Mouse (Mus musculus) embryonic facial prominence, embryonic 13.5 days (tissue): ENCODE measurements around the gene Fam129b. TPM values are rescaled to one million over a fixed set of nuclear protein-coding genes. Genes with fewer than 3 reads are reported as not detected.

ENCODE experiments used
- ATAC-seq: fragments of 200-750 bp; cut with Nextera tagmentation; 2 replicates; pipeline ENCODE4 v1.8.0; 2017; ENCODE audit warnings: low read depth; ENCODE audit not compliant: insufficient number of reproducible peaks, insufficient read depth, low FRiP score, low TSS enrichment
- H3K27ac ChIP-seq: fragments of 300-500 bp; sonication (generic); 2 replicates; pipeline ENCODE4 v1.5.1; 2015; ENCODE audit warnings: moderate library complexity, mild to moderate bottlenecking, inconsistent platforms
- H3K27me3 ChIP-seq: fragments of 300-500 bp; sonication (generic); 2 replicates; pipeline ENCODE4 v1.6.1; 2015; ENCODE audit warnings: mild to moderate bottlenecking, inconsistent platforms
- H3K36me3 ChIP-seq: fragments of 300-500 bp; sonication (generic); 2 replicates; pipeline ENCODE4 v1.6.1; 2015; ENCODE audit warnings: mild to moderate bottlenecking, inconsistent platforms
- H3K4me1 ChIP-seq: fragments of 300-500 bp; sonication (generic); 2 replicates; pipeline ENCODE4 v1.6.1; 2015; ENCODE audit warnings: inconsistent platforms
- H3K4me2 ChIP-seq: fragments of 300-500 bp; sonication (generic); 2 replicates; pipeline ENCODE4 v1.6.1; 2015; ENCODE audit warnings: moderate library complexity, mild to moderate bottlenecking, inconsistent platforms
- H3K4me3 ChIP-seq: fragments of 300-500 bp; sonication (generic); 2 replicates; pipeline ENCODE4 v1.5.1; 2015; ENCODE audit warnings: mild to moderate bottlenecking, inconsistent platforms
- H3K9ac ChIP-seq: fragments of 300-500 bp; sonication (generic); 2 replicates; pipeline ENCODE4 v1.6.1; 2015; ENCODE audit warnings: mild to moderate bottlenecking, inconsistent platforms
- H3K9me3 ChIP-seq: fragments of 300-500 bp; sonication (generic); 2 replicates; pipeline ENCODE4 v1.6.1; 2016; ENCODE audit warnings: inconsistent platforms
- WGBS: fragments of 180-500 bp; shearing (Covaris S2); methylation state at CpG from one replicate; pipeline ENCODE4 v1.1.7; 2015; ENCODE audit warnings: mixed read lengths; 5-methylcytosine and 5-hydroxymethylcytosine counted together
- polyA plus RNA-seq: library from polyadenylated mRNA; unstranded; fragments of >200 nt; fragmentation: Nextera tagmentation; extraction: Ambion mirVana; gene quantifications from 2 replicates; pipeline ENCODE4 v1.2.1, GENCODE M21; 2015

Fam129b gene
- polyA plus RNA-seq, 1 experiment from 2014 or later = 57.2 TPM

- Histone ChIP-seq H3K9ac (no peak overlapping the region), H3K4me3 (no peak overlapping the region), H3K27ac (no peak overlapping the region), H3K4me1 (peaks cover 14% of the 10 kb centered on the region), H3K36me3 (peaks cover 38% of the 10 kb centered on the region), H3K9me3 (no peaks in the 10 kb centered on the region), H3K27me3 (no peaks in the 10 kb centered on the region), H3K4me2 (no peak overlapping the region)
- 54% methylated on average over 9 of the region's 9 CpGs for WGBS
- no peak for ATAC-seq
These were observed 95.3 kb downstream of the Fam129b start for GRCm38 (mm10) chr2:32971235-32971634.

- no peaks in the 10 kb centered on the region for H3K4me1 ChIP-seq
- ATAC-seq = no peak
These were observed 98.3 kb downstream of the Fam129b start for GRCm38 (mm10) chr2:32974216-32974615.

More at GRCm38 (mm10) chr2:32974216-32974615, 98.3 kb downstream of the Fam129b start:
- Histone ChIP-seq H3K9me3 (no peaks in the 10 kb centered on the region), H3K27me3 (no peaks in the 10 kb centered on the region), H3K4me3 (no peak overlapping the region), H3K4me2 (no peak overlapping the region), H3K36me3 (peaks cover 42% of the 10 kb centered on the region), H3K9ac (no peak overlapping the region), H3K27ac (no peak overlapping the region)
- 90% methylated on average over 8 of the region's 8 CpGs for WGBS

Other genes starting within 250 kb of the Fam129b start
- 49.1 and 50.2 TPM in 2 replicates for gene Eng, start 229.5 kb upstream of the Fam129b start, polyA plus RNA-seq
- 29.7 and 34.1 TPM in 2 replicates for gene Fpgs, start 172.0 kb upstream of the Fam129b start, polyA plus RNA-seq
- 102 and 114 TPM in 2 replicates for gene Cdk9, start 163.0 kb upstream of the Fam129b start, polyA plus RNA-seq
- 19.4 and 21.8 TPM in 2 replicates for gene Sh2d3c, start 155.1 kb upstream of the Fam129b start, polyA plus RNA-seq
- gene 6330409D20Rik, start 135.1 kb upstream of the Fam129b start, polyA plus RNA-seq = 0.34 and 0.58 TPM in 2 replicates
- 65.1 and 72.3 TPM in 2 replicates for gene Tor2a, start 118.9 kb upstream of the Fam129b start, polyA plus RNA-seq
- gene Ttc16, start 100.5 kb upstream of the Fam129b start, polyA plus RNA-seq = 0.21 and 0.29 TPM in 2 replicates
- gene Ptrh1, start 100.3 kb upstream of the Fam129b start, polyA plus RNA-seq = 4.6 and 5.8 TPM in 2 replicates
- gene Cfap157, start 91.7 kb upstream of the Fam129b start, polyA plus RNA-seq = 0.87 and 1.5 TPM in 2 replicates
- 18.1 and 22.8 TPM in 2 replicates for gene Stxbp1, start 28.9 kb upstream of the Fam129b start, polyA plus RNA-seq
- 185 and 205 TPM in 2 replicates for gene Rpl12, start 85.4 kb downstream of the Fam129b start, polyA plus RNA-seq
- gene Lrsam1, start 85.5 kb downstream of the Fam129b start, polyA plus RNA-seq = 13.4 and 13.6 TPM in 2 replicates
- 24.6 and 25.8 TPM in 2 replicates for gene Slc2a8, start 106.0 kb downstream of the Fam129b start, polyA plus RNA-seq